Mouse (Mus musculus) liver, embryonic 14.5 days (tissue): Measurements from ENCODE around the gene Ank. TPM values are rescaled to one million over a fixed set of nuclear protein-coding genes. Genes with fewer than 3 reads are reported as not detected.

Experiments
- ATAC-seq: fragments of 200-750 bp; cut with Nextera tagmentation; 2 replicates; pipeline ENCODE4 v1.8.0; 2017; ENCODE audit warnings: moderate number of reproducible peaks, mild to moderate bottlenecking, moderate library complexity; ENCODE audit not compliant: insufficient read depth
- DNase-seq, 3 experiments: peaks; one replicate each; pipeline ENCODE4 v3.0.0-alpha.2; 2012 to 2013; ENCODE audit warnings: low read depth in 3 of 3, low spot score in 3 of 3
- H3K27ac ChIP-seq: fragments of 300-500 bp; sonication (generic); 2 replicates; pipeline ENCODE4 v1.5.1; 2014; ENCODE audit warnings: moderate library complexity, mild to moderate bottlenecking, control low read depth, inconsistent platforms
- H3K27me3 ChIP-seq: fragments of 300-500 bp; sonication (generic); 2 replicates; pipeline ENCODE4 v1.6.1; 2014; ENCODE audit warnings: mild to moderate bottlenecking, low read length, moderate library complexity; ENCODE audit not compliant: control insufficient read depth, insufficient read depth
- H3K36me3 ChIP-seq: fragments of 300-500 bp; sonication (generic); replicated peaks from 2 replicates; pipeline ENCODE4 v1.6.1; 2014; ENCODE audit warnings: low read depth; ENCODE audit not compliant: control insufficient read depth, insufficient read depth
- H3K4me1 ChIP-seq, 2 experiments: fragments of 200-500 bp in 1 of 2; fragments of 300-500 bp in 1 of 2; sonication (generic) in 1 of 2; replicated peaks; 2 replicates each; pipeline ENCODE4 v1.6.1; 2012 to 2014; ENCODE audit warnings: antibody characterized with exemption in 1 of 2, inconsistent platforms in 1 of 2, low read length in 1 of 2; ENCODE audit not compliant: control insufficient read depth in 2 of 2, insufficient read depth in 2 of 2
- H3K4me2 ChIP-seq: fragments of 300-500 bp; sonication (generic); 2 replicates; pipeline ENCODE4 v1.6.1; 2014; ENCODE audit warnings: low read depth, mild to moderate bottlenecking, control low read depth, moderate library complexity
- H3K4me3 ChIP-seq, 2 experiments: fragments of 200-500 bp in 1 of 2; fragments of 300-500 bp in 1 of 2; sonication (generic) in 1 of 2; 2 replicates each; pipeline ENCODE4 v1.5.1; 2012 to 2014; ENCODE audit warnings: low read depth in 2 of 2, low read length in 2 of 2, mild to moderate bottlenecking in 2 of 2, control low read depth in 1 of 2, inconsistent platforms in 1 of 2, moderate library complexity in 1 of 2; ENCODE audit not compliant: insufficient read depth in 1 of 2
- H3K9ac ChIP-seq: fragments of 300-500 bp; sonication (generic); replicated peaks from 2 replicates; pipeline ENCODE4 v1.6.1; 2014; ENCODE audit warnings: mild to moderate bottlenecking, control low read depth, moderate library complexity
- H3K9me3 ChIP-seq: fragments of 300-500 bp; sonication (generic); 2 replicates; pipeline ENCODE4 v1.6.1; 2016; ENCODE audit warnings: low read length, mixed read lengths; ENCODE audit not compliant: control insufficient read depth
- CTCF ChIP-seq: IDR thresholded peaks from 2 replicates; pipeline ENCODE4 v1.5.1; 2016; ENCODE audit warnings: antibody characterized with exemption, low read depth, control low read depth
- EP300 ChIP-seq: IDR thresholded peaks from 2 replicates; pipeline ENCODE4 v1.6.1; 2016; ENCODE audit warnings: antibody characterized with exemption, low read depth
- WGBS: fragments of 180-500 bp; shearing (Covaris S2); extraction: QIAGEN DNeasy Blood & Tissue Kit; methylation state at CpG from one replicate; pipeline ENCODE4 v1.1.7; 2014; ENCODE audit not compliant: insufficient replicate concordance; 5-methylcytosine and 5-hydroxymethylcytosine counted together
- polyA plus RNA-seq, 2 experiments: library from polyadenylated mRNA; depleted of rRNA in 1 of 2; stranded (reverse) in 1 of 2; unstranded in 1 of 2; fragments of >200 nt; fragmentation: Nextera tagmentation in 1 of 2; extraction: Ambion mirVana in 1 of 2; gene quantifications; 2 replicates each; pipeline versions ENCODE4 v1.2.1 to v1.2.3; 2012 to 2014

Ank gene
- polyA plus RNA-seq, 2 experiments, result 13.6 to 24.6 TPM

GRCm38 (mm10) chr15:27564106-27565100 is 97.9 kb downstream of the Ank start:
- no peak for DNase-seq
- 88% methylated on average over 14 of the region's 14 CpGs for WGBS
- Histone ChIP-seq H3K9ac (no peak overlapping the region), H3K4me1 (no peaks in the 10 kb centered on the region), H3K27me3 (no peaks in the 10 kb centered on the region), H3K4me2 (no peak overlapping the region), H3K4me3 (no peak overlapping the region), H3K9me3 (no peaks in the 10 kb centered on the region), H3K27ac (no peak overlapping the region), H3K36me3 (peaks cover 7% of the 10 kb centered on the region)
- TF ChIP-seq EP300, result no peak
- no peak for TF ChIP-seq CTCF
- ATAC-seq, result no peak

DNA sequence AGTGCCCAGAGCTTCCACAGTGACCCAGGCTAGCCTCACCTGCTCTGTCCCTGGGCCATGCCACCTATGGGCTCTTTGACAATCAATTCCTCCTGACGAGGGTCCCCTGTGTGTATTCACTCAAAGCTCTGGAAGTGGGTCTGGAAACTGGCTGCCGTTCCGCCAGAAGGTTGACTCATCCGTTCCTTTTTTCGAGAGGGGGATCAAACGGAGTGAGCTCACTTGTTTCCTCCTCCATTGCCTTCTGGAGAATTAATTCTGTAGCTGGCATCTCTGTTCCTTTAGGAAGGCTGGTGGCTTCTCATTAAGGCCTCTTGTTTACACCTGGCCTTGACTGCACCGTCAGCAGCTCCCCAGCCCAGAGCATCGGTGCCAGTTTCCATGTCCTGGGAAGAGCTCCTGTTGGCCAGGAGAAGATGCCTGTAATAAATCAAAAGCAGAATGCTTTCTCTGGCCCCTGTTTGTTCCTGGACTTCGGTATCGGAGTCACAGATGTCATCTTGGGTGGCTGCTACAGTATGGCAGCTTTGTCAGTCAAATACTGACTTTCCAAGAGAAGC is 99.2 kb downstream of the Ank start:
- DNase-seq, result no peak
- WGBS, result 87% methylated on average over 10 of the region's 10 CpGs
- Histone ChIP-seq H3K4me2 (no peak overlapping the region), H3K36me3 (peaks cover 7% of the 10 kb centered on the region), H3K27ac (no peak overlapping the region), H3K9ac (no peak overlapping the region), H3K4me3 (no peak overlapping the region), H3K9me3 (no peaks in the 10 kb centered on the region), H3K4me1 (no peaks in the 10 kb centered on the region), H3K27me3 (no peaks in the 10 kb centered on the region)
- ATAC-seq, result no peak
- TF ChIP-seq CTCF, result no peak
- no peak for TF ChIP-seq EP300

DNA sequence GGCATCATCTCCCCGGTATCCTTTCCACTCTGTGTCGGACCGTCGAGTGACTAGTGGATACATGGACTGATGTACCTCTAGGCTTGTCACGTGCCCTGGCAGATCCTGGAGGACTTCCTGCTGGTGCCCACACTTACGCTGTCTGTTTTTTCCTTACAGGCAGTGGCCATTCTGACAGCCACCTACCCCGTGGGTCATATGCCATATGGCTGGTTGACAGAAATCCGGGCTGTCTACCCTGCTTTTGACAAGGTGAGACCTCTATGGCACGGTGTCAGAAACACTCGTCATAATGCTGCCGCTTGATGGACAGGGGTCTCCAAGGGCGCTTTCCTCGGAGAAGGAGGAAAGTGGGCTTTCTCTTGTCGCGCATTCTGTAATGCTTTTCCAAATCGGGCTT is 100.9 kb downstream of the Ank start:
- Histone ChIP-seq H3K4me1 (no peaks in the 10 kb centered on the region), H3K36me3 (peaks cover 7% of the 10 kb centered on the region), H3K4me2 (no peak overlapping the region), H3K27me3 (no peaks in the 10 kb centered on the region), H3K9me3 (no peaks in the 10 kb centered on the region), H3K9ac (no peak overlapping the region), H3K4me3 (no peak overlapping the region), H3K27ac (no peak overlapping the region)
- WGBS, result 92% methylated on average over 16 of the region's 16 CpGs
- ATAC-seq, result no peak
- DNase-seq, result no peak
- TF ChIP-seq EP300 (no peak), CTCF (no peak)

DNA sequence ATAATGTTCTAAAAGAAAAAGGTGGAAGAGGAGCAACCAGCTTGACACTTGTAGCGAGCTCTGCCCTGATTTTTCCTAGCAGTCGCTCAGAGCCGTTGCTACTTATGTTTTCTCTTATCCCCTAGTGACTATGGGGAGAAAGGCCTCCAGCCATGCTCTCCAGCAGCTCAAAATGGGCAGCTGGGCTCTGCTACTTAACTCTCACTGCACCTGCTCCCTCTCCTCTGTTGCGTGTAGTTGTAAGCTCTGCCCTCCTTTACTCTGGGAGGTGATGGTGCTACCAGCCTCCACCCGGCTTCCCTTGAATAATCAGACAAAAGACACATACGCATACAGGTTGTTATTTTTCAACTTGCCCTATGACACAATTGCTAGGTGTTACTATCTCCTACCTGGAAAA is 101.9 kb downstream of the Ank start:
- Histone ChIP-seq H3K4me2 (no peak overlapping the region), H3K4me1 (no peaks in the 10 kb centered on the region), H3K9ac (no peak overlapping the region), H3K36me3 (peaks cover 7% of the 10 kb centered on the region), H3K4me3 (no peak overlapping the region), H3K27me3 (no peaks in the 10 kb centered on the region), H3K9me3 (no peaks in the 10 kb centered on the region), H3K27ac (no peak overlapping the region)
- WGBS, result 84% methylated on average over 6 of the region's 6 CpGs
- ATAC-seq (no peak), DNase-seq (no peak)
- no peak for TF ChIP-seq CTCF
- TF ChIP-seq EP300, result no peak

- H3K4me2 ChIP-seq, result no peak overlapping the region
These were observed 103.4 kb downstream of the Ank start for GRCm38 (mm10) chr15:27569924-27570323.

More at GRCm38 (mm10) chr15:27569924-27570323, 103.4 kb downstream of the Ank start:
- Histone ChIP-seq H3K9ac (no peak overlapping the region), H3K4me3 (no peak overlapping the region), H3K27me3 (no peaks in the 10 kb centered on the region), H3K9me3 (no peaks in the 10 kb centered on the region), H3K36me3 (peaks cover 4% of the 10 kb centered on the region), H3K4me1 (no peaks in the 10 kb centered on the region), H3K27ac (no peak overlapping the region)
- TF ChIP-seq EP300 (no peak), CTCF (no peak)
- no peak for ATAC-seq
- 81% methylated on average over 2 of the region's 2 CpGs for WGBS
- no peak for DNase-seq
